In the genomic region with DNA sequence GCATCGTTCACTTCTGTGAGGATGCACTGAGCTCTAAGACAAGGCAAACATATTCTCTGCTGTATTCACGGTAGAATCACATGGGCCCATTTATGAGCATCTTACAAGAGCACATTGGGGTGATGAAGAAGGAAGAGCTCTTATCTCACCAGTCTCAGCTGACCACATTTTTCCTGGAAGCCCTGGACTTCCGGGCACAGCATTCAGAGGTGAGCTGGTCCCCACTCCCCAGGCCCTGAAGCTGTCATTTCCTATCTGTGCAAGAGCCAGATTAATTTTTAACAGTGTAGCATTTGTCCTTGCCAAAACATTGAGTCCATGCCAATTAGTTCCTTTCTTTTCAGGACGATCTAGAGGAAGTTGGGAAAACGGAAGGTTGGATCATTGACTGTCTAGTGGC, we compare ENCODE assay signal across 24 mouse cellular contexts. TPM values are rescaled to one million over a fixed set of nuclear protein-coding genes. Genes with fewer than 3 reads are reported as not detected.
DNase-seq lines count a peak whose midpoint lies in the region; ATAC-seq and TF ChIP-seq lines count a peak whose summit lies in the region.
"Had no signal": no experiment of that assay in that cellular context is flagged by ENCODE, and none has a peak within 500 bp of the region (broad histone marks: within the 10 kb centered on the region; RNA-seq: fewer than 3 reads in every experiment).

No protein-coding gene starts in this region.

- H3K4me1 ChIP-seq in kidney, embryonic 14.5 days (ENCODE audit: control insufficient read depth, insufficient read depth, low read length), result no peaks in the 10 kb centered on the region
- no peaks in the 10 kb centered on the region for H3K4me1 ChIP-seq in lung, postnatal 0 days (ENCODE audit: insufficient read depth, low read depth, low read length)
- H3K4me1 ChIP-seq: heart, embryonic 13.5 days; liver, embryonic 13.5 days; midbrain, embryonic 10.5 days; midbrain, embryonic 15.5 days; neural tube, embryonic 15.5 days had no signal

- ATAC-seq in kidney, embryonic 14.5 days (ENCODE audit: low FRiP score, low TSS enrichment), result no peak
- no peak for ATAC-seq in lung, postnatal 0 days
- ATAC-seq: CD4-positive, CD25-positive, alpha-beta regulatory T cell, adult 4 months; forebrain, embryonic 16.5 days; intestine, postnatal 0 days; midbrain, embryonic 15.5 days had no signal

- H3K9me3 ChIP-seq in kidney, embryonic 14.5 days (ENCODE audit: control insufficient read depth, low read length), result no peaks in the 10 kb centered on the region
- no peaks in the 10 kb centered on the region for H3K9me3 ChIP-seq in lung, postnatal 0 days (ENCODE audit: low read length)
- H3K9me3 ChIP-seq: heart, embryonic 13.5 days; liver, embryonic 13.5 days; midbrain, embryonic 10.5 days; midbrain, embryonic 15.5 days; neural tube, embryonic 15.5 days had no signal

- peaks cover 85% of the 10 kb centered on the region for H3K36me3 ChIP-seq in kidney, embryonic 14.5 days (ENCODE audit: control insufficient read depth, insufficient read depth, low read length)
- H3K36me3 ChIP-seq in lung, postnatal 0 days (ENCODE audit: insufficient read depth, low read length), result peaks cover 37% of the 10 kb centered on the region

- no peak overlapping the region for H3K27ac ChIP-seq in kidney, embryonic 14.5 days (ENCODE audit: low read depth, low read length)
- H3K27ac ChIP-seq in lung, postnatal 0 days (ENCODE audit: low read length), result no peak overlapping the region
- H3K27ac ChIP-seq: gastrocnemius, adult 2 months; heart, embryonic 13.5 days; hindbrain, embryonic 14.5 days; liver, embryonic 13.5 days; midbrain, embryonic 10.5 days; midbrain, embryonic 15.5 days; neural tube, embryonic 15.5 days had no signal

- no peaks in the 10 kb centered on the region for H3K27me3 ChIP-seq in kidney, embryonic 14.5 days (ENCODE audit: control insufficient read depth, insufficient read depth, low read length)
- no peaks in the 10 kb centered on the region for H3K27me3 ChIP-seq in lung, postnatal 0 days (replicated peaks; ENCODE audit: insufficient read depth, low read length)
- H3K27me3 ChIP-seq: heart, embryonic 13.5 days; liver, embryonic 13.5 days; midbrain, embryonic 15.5 days; neural tube, embryonic 15.5 days had no signal

- TF ChIP-seq EP300 in lung, postnatal 0 days (IDR thresholded peaks at IDR 0.05), result no peak

- TF ChIP-seq CTCF in lung, postnatal 0 days (IDR thresholded peaks at IDR 0.05), result no peak

- H3K9ac ChIP-seq in kidney, embryonic 14.5 days (ENCODE audit: low read depth, low read length), result no peak overlapping the region
- no peak overlapping the region for H3K9ac ChIP-seq in lung, postnatal 0 days (replicated peaks; ENCODE audit: low read depth)
- H3K9ac ChIP-seq: heart, embryonic 13.5 days; hindbrain, embryonic 14.5 days; liver, embryonic 13.5 days; midbrain, embryonic 15.5 days; neural tube, embryonic 15.5 days had no signal

- H3K4me3 ChIP-seq in kidney, embryonic 14.5 days (ENCODE audit: low read length), result no peak overlapping the region
- no peak overlapping the region for H3K4me3 ChIP-seq in lung, postnatal 0 days (ENCODE audit: low read depth, low read length)
- H3K4me3 ChIP-seq: erythroblast, embryonic 14.5 days; gastrocnemius, adult 2 months; heart, embryonic 13.5 days; liver, embryonic 13.5 days; midbrain, embryonic 10.5 days; midbrain, embryonic 15.5 days; neural tube, embryonic 15.5 days had no signal

- 85% methylated on average over 5 of the region's 5 CpGs for WGBS in kidney, embryonic 14.5 days
- 68% methylated on average over 5 of the region's 5 CpGs for WGBS in lung, postnatal 0 days

- no peak overlapping the region for H3K4me2 ChIP-seq in kidney, embryonic 14.5 days (replicated peaks; ENCODE audit: low read depth, low read length)
- H3K4me2 ChIP-seq in lung, postnatal 0 days (replicated peaks; ENCODE audit: low read depth, low read length), result no peak overlapping the region
- H3K4me2 ChIP-seq: heart, embryonic 13.5 days; hindbrain, embryonic 14.5 days; liver, embryonic 13.5 days; midbrain, embryonic 15.5 days; neural tube, embryonic 15.5 days had no signal

- peak; percentile 3 to 7 for DNase-seq in heart, adult 9 months (ENCODE audit: low spot score in 2 of 2)
- DNase-seq in heart, adult 8-10 months (ENCODE audit: low spot score), result no peak
- peak; percentile 24 for DNase-seq in kidney, postnatal 14 days
- DNase-seq in lung, postnatal 10 days, result peak; percentile 17
- no peak for DNase-seq in lung, postnatal 0 days (ENCODE audit: low spot score)
- no peak for DNase-seq in thymus, postnatal 25 days
- DNase-seq: adrenal gland, postnatal 25 days; cerebellum, adult 2 months; cerebellum, postnatal 14 days; gastrocnemius, adult 2 months; gastrocnemius, postnatal 36 days; liver, embryonic 13.5 days; retina, postnatal 1 day; right cerebral cortex, postnatal 14 days had no signal

RNA-seq across cellular contexts. Expression of a gene that starts 30.9 kb away (rescaled TPM):
- 10 to 100 TPM; 34.5 to 41.1 (median 39.5) TPM for total RNA-seq in heart, adult 8-10 months (2022)
- polyA plus RNA-seq in kidney, embryonic 14.5 days (2014; fragmentation: Nextera tagmentation; extraction: Ambion mirVana), result 12.3 and 19.2 TPM in 2 replicates
- 28.4 and 33.1 TPM in 2 replicates for polyA plus RNA-seq in lung, postnatal 0 days (2015; fragmentation: Nextera tagmentation; extraction: Ambion mirVana)

RNA-seq across cellular contexts. Expression of a gene that starts 39.0 kb away (rescaled TPM):
- total RNA-seq in heart, adult 8-10 months (2022), result 10 to 100 TPM; 13.0 to 18.1 (median 15.9) TPM
- 23.6 and 37.2 TPM in 2 replicates for polyA plus RNA-seq in kidney, embryonic 14.5 days (2014; fragmentation: Nextera tagmentation; extraction: Ambion mirVana)
- 7.7 TPM in 2 replicates for polyA plus RNA-seq in lung, postnatal 0 days (2015; fragmentation: Nextera tagmentation; extraction: Ambion mirVana)

Comparison
In these comparisons a context has a peak if more than half of its experiments do, and no peak if none do; other contexts are left out.
1. DNase-seq: peak in heart, adult 9 months (2 of 2), kidney, postnatal 14 days (single experiment) and lung, postnatal 10 days (single experiment); none in heart, adult 8-10 months (single experiment), lung, postnatal 0 days (single experiment) and thymus, postnatal 25 days (single experiment).